9 mouse cellular contexts compared by ENCODE assay signal in the genomic region with DNA sequence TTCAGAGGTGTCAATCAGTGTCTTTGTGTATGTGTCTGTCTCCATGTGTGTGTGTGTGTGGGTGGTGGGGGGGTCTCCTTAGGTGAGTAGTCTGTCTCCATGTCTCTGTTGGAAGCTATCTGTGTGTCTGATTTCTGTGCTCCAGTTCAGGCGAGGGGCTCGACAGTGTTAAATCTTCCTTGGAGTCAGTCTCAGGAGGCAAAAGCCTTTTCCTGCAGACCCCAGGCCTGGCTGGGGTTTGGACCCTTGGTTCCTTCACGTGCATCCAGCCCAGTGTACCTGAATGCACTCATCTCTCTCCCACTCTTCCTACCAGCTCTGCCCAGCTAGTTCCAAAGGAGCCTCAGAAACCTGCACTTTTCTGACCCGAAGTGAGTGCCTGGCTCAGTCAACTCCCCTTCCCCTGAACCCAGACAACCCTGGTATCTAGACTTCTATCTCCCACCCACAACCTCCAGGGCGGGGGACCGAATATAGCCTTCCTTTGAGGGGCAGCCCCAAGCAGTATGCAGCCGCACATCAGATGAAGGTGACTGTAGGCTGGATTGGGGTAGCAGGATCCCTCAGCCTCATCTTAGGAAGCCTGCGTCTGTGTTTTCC. TPM values are rescaled to one million over a fixed set of nuclear protein-coding genes. Genes with fewer than 3 reads are reported as not detected.
DNase-seq lines count a peak whose midpoint lies in the region; ATAC-seq and TF ChIP-seq lines count a peak whose summit lies in the region.
"Had no signal": no experiment of that assay in that cellular context is flagged by ENCODE, and none has a peak within 500 bp of the region (broad histone marks: within the 10 kb centered on the region; RNA-seq: fewer than 3 reads in every experiment).

No protein-coding gene starts in this region.

- peaks cover 24% of the 10 kb centered on the region for H3K4me1 ChIP-seq in limb, embryonic 11.5 days (ENCODE audit: control insufficient read depth, insufficient read depth, low read length)
- H3K4me1 ChIP-seq in small intestine, adult 2 months (ENCODE audit: control insufficient read depth, insufficient read depth, insufficient read length, low read length): no peaks in the 10 kb centered on the region

- H3K9ac ChIP-seq in limb, embryonic 11.5 days (ENCODE audit: low read length): peak overlapping the region; percentile 88

- H3K4me2 ChIP-seq in limb, embryonic 11.5 days (ENCODE audit: low read depth, severe bottlenecking): peak overlapping the region; percentile 94

- no peak for TF ChIP-seq POLR2A in small intestine, adult 2 months (IDR thresholded peaks at IDR 0.05; ENCODE audit: low read depth, low read length)

- H3K4me3 ChIP-seq in limb, embryonic 11.5 days (ENCODE audit: low read depth, low read length): peak overlapping the region; percentile 49
- peak overlapping the region; percentile 65 for H3K4me3 ChIP-seq in small intestine, adult 2 months (ENCODE audit: low read depth, low read length)

- no peak for ATAC-seq in limb, embryonic 11.5 days (ENCODE audit: insufficient number of reproducible peaks, low FRiP score, low TSS enrichment, low read depth)

- H3K36me3 ChIP-seq in limb, embryonic 11.5 days (ENCODE audit: control insufficient read depth, insufficient read depth, low read length): no peaks in the 10 kb centered on the region
- H3K36me3 ChIP-seq in small intestine, adult 2 months (ENCODE audit: control insufficient read depth, insufficient read depth, low read length): no peaks in the 10 kb centered on the region

- WGBS in limb, embryonic 11.5 days: 2% methylated on average over 8 of the region's 8 CpGs
- 28% methylated on average over 8 of the region's 8 CpGs for WGBS in small intestine, adult 2 months

- no peaks in the 10 kb centered on the region for H3K27me3 ChIP-seq in limb, embryonic 11.5 days (ENCODE audit: control insufficient read depth, insufficient read depth, low read length)
- H3K27me3 ChIP-seq in small intestine, adult 2 months (ENCODE audit: control insufficient read depth, insufficient read depth, low read length): peaks cover 19% of the 10 kb centered on the region

- DNase-seq in embryo, embryonic 10.5 days (ENCODE audit: low spot score): peak; percentile 42
- DNase-seq in embryo, embryonic 9.5 days (ENCODE audit: extremely low spot score): no peak
- peak; percentile 1 for DNase-seq in right cerebral cortex, postnatal 4 days
- DNase-seq in right cerebral cortex, adult 18-20 months: no peak
- peak; percentile 41 for DNase-seq in limb, embryonic 11.5 days (ENCODE audit: low spot score)
- DNase-seq in layer of hippocampus, adult 9-10 months (ENCODE audit: low spot score): no peak
- no peak for DNase-seq in cerebellum, postnatal 36 days

- H3K9me3 ChIP-seq in limb, embryonic 11.5 days (ENCODE audit: control insufficient read depth, low read length): no peaks in the 10 kb centered on the region

- TF ChIP-seq CTCF in small intestine, adult 2 months (IDR thresholded peaks at IDR 0.05; ENCODE audit: extremely low read depth, insufficient read length, insufficient replicate concordance, low read depth, low read length): no peak

- peak overlapping the region; percentile 72; the same call in 1 of the 2 replicates for H3K27ac ChIP-seq in limb, embryonic 11.5 days (replicated peaks; ENCODE audit: low read depth, low read length)
- H3K27ac ChIP-seq in small intestine, adult 2 months (ENCODE audit: insufficient read depth, low read depth, low read length): peak overlapping the region; percentile 10
- H3K27ac ChIP-seq: macrophage had no signal

RNA-seq across cellular contexts. Expression of gene Kirrel, which starts 1.0 kb away (rescaled TPM):
- 12.8 and 13.6 TPM in 2 replicates for polyA plus RNA-seq in limb, embryonic 11.5 days (2014; fragmentation: Nextera tagmentation; extraction: Ambion mirVana)
- 2.0 and 2.6 TPM in 2 replicates for polyA plus RNA-seq in small intestine, adult 2 months (2012; rRNA removed)
- polyA plus RNA-seq: macrophage had no signal

Comparison
In these comparisons a context has a peak if more than half of its experiments do, and no peak if none do; other contexts are left out.
1. DNase-seq: peak in embryo, embryonic 10.5 days (single experiment), right cerebral cortex, postnatal 4 days (single experiment) and limb, embryonic 11.5 days (single experiment); none in embryo, embryonic 9.5 days (single experiment), right cerebral cortex, adult 18-20 months (single experiment), layer of hippocampus, adult 9-10 months (single experiment) and cerebellum, postnatal 36 days (0 of 2).